Mouse (Mus musculus) 416B (cell line): Measurements from ENCODE around the gene Rps6ka5.

Experiments
- DNase-seq: peaks from one replicate; pipeline ENCODE4 v3.0.0; 2011; ENCODE audit warnings: low read depth

Gene Rps6ka5

DNA sequence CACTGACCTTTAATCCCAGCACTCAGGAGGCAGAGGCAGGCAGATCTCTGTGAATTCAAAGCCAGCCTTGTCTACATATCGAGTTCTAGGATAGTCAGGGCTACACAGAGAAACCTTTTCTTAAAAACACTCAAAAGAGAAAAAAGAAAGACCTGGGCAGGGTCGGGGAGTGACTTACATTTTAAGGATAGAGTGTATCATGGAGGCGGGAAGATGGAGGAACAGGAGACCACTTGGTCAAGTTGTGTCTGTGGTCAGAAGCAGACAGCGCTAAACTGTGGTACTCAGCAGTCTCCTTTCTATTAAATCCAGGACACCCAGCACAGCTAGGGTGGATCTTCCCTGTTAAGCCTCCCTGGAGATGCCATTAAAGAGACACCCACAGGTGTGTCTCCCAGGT is at the start of gene Rps6ka5:
TSS of gene Rps6ka5 (minus strand) at position 333 of the 400 bp plus-strand sequence.
- DNase-seq, result no peak

DNA sequence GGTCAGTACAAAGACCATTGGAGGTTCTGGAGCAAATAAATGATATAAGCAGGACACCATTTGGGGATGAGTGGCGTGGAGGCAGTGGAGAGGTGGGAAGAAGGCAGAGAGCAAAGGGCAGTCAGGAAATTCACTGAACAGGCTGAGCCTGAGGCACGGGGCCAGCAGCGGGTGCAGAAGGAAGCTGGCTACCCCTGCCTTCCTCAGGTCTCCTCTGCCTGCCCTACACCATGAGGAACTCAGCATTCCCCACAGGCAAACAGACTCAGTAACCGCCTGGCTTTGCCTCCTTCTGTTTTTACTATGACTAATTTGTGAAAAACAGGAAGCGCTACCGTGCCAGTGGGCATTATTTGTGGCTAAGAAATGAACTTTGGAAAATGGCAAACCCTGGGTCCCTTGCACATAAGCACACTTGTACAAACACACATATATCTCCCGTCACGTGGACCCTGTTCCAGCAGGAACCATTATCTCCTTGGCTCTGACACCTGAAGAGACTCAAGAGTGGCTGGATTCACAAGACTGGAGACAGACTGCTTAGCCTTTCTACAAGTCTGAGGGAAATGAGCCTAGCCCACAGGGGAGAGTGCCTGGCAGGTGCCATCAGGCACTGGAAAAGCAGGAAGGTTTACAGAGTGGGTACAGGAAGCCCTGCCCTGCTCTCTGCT is 49.3 kb upstream of the Rps6ka5 start:
- DNase-seq, result peak; percentile 85

DNA sequence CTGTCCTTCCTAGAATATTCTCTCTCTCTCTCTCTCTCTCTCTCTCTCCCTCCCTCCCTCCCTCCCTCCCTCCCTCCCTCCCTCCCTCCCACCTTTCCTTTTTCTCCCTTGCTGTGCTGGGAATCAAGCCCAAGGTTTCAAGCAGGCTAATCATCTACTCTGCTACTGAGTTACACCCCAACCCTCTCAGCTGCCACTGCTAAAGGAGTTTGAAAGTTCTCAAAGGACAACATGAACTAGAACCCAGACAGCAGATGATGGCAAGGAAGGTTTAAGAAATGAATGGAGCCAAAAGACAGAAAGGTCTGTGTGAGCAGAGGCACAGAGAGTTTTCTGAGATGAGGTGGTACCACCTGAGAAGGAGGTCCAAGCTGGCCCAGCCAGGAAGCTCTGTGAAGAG is 48.5 kb upstream of the Rps6ka5 start:
- no peak for DNase-seq

DNA sequence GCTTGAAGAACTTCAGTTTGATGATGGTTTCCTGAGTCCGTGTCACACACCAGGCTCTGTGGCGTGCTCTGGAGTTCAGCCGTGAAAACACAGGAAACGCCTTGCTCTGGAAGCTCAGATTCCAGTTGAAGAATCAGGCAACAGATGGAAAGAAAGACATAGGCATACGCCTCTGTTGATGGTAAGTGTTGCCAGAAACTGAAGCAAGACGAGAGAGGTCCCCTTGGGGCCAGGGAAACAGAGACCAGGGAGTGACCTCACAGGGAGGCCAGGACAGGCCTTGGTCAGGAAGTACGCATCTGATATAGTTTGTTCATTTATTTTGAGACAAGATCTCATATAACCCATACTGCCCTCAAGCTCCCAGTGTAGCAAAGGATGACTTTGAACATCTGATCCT is 48.0 kb upstream of the Rps6ka5 start:
- DNase-seq, result no peak

DNA sequence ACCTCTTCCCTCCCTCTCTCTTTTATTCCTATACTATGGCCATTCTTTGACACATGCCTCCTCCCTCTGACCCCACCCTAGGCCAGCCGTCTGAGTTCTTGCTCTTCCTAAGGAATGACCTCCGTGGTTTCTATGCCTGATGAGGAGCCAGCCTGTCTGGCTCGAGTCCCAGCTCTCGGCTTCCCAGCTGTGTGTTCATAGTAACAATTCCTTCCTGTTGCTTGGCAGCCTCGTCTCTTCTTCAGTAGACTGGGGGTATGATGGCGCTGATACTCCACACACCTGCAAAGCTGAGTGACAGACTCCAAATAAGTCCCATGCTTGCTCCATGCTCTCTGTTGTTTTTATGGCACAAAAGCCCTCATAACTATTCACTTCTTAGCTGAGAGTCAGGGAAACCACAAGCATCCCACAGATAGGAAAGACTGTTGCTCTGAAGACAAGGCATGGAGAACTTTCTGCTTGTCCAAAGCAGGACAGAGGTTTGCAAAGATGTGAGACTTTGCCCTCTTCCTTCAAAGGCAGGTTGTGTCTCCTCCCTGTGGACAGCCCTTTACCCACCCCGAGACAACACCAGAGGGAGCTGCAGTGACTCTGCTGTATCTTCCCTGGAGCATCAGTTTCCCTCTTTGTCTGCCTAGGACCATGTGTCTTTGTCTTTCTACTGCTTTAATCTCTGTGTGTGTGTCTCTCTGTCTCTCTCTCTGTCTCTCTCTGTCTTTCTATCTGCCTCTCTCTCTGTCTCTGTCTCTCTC is 45.6 kb upstream of the Rps6ka5 start:
- DNase-seq, result peak; percentile 64

DNA sequence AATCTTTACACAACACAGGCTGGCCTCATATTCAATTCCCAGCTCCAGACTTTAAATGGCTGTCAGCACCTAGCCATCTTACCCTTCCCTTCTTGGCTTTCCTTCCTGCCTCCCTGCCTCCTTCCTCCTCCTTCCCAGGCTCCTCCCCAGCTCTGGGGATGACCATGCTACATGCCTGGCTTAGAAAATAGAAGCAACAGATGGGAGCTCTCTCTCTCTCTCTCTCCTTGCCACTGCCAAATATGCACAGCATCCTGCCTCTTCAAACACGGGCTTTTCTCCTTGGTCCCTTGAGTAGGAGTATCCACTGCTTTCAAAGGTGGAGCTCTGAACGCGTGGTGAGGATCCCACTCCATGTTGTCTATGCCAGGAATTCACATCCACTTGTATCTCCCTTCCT is 44.0 kb upstream of the Rps6ka5 start:
- DNase-seq, result no peak

DNA sequence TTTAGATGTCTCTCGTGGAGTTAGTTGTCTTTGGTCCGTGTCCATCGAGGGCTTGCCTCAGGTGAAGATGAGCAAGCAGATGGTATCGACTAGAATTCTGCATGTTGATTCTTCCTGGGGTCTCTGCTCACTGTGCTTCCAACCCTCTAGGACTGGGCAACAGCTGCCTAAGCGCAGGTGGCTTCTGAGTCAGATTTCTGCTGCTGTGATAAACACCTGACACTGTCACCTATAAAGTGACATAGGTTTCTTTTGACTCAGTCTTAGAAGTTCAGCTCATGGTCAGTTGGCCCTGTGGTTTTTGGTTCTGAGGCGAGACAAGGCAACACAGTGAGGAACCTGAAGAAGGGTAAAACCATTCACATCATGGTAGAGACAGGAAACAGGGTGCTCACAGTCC is 43.1 kb upstream of the Rps6ka5 start:
- DNase-seq, result no peak

DNA sequence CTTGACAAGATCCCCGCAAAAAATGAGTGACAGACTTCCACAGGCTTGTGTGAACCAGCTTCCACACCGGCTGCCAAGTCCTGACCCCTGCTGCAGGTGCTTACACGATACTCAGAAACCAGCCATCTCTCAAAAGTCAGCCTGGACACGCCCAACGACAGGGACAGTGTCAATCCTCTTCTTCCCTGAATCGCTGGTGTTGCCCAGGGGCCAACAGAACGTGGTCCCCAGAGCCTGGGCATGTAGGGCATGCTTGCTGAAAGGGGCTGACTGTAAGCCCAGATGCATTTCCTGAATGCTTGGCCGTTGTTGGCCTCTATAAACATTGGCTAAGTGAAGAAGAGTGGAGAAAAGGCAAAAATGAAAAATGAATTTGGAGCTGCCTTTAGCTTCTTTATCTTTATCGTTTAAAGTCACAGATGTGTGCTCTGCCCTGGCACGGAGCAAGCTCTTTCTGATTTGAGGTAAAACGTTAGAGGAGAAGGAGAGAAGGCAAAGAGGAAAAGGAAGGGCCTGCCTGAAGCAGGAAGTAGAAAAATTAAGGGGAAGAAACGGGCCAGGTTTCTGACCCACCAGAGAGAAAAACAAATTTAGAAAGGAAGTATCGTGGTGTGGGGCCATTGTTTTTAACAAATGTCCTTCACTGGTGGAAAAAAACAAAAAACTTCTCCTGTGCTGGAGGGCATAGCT is 37.7 kb upstream of the Rps6ka5 start:
- DNase-seq, result peak; percentile 32

DNA sequence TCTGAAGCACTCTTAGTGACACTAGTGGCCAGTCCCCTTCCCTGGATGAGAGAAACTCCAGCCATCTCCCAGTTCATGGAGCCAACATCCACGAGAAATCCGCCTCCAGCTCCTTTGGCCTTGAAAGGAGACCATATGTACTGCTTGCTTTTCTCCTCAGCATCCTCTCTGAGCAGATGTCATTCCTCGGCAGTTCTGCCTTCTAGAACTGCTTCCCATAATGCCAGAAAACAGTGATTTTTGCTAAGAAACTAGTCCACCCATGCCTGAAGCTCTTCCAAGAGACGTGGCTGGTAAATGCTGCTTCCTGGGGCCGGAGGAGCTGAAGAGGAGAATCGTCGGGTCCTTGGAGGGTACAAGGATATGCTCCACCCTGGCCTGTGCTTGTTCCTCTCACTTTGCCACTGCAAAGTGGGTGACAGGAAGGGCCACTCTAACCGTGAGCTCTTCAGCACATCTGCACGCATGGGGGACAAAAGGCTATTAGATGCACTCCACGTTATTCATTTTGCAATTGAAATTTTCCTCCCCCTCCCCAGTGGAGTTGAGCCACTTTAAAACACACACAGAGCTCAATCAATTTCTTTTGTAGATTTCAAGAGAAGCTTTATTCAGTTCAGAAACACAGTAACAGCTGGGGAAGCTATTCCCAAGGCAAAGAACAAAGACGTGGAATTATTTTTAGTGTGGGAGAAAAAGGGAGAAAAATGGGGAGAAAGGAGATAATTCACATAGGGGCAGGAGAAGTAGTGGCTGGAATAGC is 36.1 kb upstream of the Rps6ka5 start:
- no peak for DNase-seq

DNA sequence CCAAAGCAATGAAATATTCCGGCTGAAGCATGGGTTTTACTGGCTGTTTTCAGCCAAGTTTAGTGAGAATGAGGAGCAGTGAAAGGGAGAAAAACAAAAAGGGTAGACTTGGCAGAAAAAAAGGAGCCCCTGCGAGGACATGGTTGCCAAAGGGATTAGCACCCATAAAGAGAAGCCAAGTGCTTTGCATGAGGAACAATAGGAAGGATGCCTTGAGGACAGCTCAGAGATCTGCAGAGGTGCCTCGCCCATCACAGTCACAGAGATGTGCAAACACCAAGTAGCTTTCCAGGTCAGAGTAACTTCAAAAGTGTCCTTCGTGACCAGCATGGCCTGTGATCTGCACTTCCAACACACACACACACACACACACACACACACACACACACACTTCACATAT is 30.6 kb upstream of the Rps6ka5 start:
- no peak for DNase-seq

DNA sequence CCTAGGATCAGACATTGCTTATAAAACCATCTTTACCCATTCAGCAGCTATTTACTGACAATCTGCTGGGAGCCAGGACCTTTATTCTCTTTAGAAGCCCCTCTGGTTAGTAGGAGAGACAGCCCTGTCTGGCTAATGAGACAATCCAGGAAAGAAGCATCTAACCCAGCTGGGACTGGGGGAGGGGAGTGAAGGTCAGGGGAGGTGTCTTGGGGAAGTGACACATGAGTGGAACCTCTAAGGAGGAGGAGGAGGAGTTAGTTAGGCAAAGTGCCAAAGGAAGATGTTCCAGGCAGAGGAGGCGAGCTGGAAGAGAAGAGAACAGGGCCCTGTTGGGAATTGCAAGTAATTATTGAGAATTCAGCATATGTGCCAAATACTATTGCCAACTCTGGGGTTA is 26.9 kb upstream of the Rps6ka5 start:
- DNase-seq, result peak; percentile 75

DNA sequence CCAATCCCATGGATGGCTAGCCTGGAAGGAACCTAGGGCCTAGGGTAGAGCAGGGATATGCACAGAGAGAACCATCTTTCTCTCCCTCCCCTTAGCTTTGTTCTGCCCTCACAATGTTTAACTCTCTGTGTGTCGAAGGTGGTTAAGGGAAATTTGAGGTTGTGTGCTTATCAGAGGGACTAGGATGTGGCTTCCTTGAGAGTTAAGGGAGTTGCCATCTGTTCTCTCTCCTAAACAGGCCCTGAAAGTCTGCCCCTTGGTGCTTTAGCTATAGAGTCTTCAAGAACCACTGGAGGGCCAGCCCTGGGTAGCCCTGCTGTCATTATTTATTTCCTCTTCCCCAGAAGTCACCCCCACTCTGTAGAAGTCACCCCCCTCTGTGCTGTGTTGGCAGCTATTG is 26.2 kb upstream of the Rps6ka5 start:
- DNase-seq, result peak; percentile 88

DNA sequence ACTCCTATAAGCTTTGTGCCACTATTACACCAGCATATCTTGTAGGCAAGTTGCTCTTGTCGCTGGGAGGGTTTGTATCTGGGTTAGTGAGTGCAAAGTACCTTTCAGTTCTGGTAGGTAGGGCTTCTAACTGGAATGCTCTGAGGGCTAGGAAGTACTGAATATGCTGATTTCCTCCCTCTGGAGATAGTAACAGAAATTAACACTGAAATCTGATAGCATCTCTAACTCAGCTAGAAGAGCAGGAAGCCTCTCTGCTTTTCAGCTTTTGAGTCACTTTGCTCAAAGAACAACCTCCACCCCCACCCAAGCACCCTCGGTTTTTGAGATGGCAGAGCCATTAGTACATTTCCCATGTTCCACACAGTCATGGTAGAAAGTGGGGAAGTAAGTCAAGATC is 15.7 kb upstream of the Rps6ka5 start:
- peak; percentile 61 for DNase-seq

DNA sequence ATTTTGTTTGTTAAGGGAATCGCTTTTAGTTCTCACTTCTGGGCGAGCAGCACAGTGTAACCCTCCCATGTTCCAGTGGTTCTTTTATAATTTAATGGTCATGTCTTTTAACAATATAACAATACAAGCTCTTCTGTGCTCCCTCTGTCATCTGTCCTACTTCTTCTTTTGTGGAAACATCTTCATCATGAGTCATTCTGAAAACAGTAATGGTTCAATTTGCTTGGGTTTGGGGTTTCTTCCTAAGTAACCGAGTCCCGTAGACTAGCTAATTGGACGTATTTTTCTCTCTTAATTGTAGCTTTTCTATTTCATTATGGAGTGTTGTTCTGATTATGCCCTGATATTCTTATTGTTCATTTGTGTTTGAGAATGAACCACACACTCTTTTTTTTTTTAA is 13.5 kb upstream of the Rps6ka5 start:
- DNase-seq, result peak; percentile 49

DNA sequence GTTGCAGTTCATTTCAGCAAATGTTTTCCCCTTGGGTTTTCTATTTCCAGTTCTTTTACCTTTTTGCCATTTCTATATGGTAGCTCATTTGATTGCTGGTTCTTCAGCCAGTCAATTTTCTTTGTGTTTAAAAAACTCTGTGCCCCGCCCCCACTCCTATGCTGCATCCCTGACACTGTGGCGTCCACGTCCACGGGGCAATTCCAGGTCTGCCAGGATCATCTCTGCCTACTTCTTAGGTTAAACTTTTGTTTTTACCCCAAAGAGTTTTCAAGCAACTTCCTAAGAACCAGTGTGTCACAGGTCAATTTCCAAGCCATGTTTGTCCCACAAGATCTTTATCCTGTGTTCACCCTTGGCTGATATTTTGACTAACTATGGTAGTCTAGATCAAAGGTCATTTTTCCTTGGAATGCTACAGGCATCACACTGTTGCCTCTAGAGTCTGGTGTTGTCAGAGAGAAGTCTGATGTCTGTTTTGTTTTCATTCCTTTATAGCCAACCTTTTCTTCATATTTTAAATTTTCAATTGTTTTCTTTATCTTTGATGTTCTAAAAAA is 12.3 kb upstream of the Rps6ka5 start:
- no peak for DNase-seq

DNA sequence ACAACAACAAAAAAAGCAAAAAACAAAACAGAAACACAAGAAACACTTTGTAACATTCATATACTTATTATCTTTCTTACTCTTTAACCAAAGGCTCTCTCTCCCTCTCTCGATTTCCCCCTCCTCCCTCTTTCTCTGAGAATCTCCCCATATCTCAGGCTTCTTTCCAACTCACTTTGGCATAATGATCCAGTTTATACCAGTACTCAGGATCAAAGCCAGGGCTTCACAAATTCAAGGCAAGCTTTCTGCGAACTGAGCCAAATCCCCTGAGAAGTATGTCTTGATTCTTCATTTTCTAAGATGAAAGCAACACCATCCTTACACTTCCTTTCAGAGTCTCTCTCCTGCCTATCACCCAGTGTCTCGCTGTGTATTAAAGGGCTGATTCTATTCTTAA is 11.7 kb upstream of the Rps6ka5 start:
- no peak for DNase-seq

DNA sequence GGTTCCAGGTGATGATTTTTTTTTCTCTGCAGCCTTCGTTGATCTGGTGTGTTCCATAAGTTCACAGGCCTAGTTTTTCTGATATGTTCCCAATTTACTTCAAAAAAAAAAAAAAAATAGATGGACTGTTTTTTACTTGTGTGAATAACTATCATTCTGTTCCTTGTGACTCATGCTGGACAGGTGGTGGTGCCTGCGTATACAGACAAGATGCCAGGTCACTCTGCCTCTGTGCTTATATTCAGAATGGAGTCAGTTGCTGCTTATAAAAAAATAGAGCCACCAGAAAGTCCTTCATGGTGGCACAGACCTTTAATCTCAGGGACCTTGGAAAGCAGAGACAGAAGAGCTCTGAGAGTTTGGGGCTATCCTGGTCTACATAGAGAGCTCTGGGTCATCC is 8.8 kb upstream of the Rps6ka5 start:
- DNase-seq, result no peak

DNA sequence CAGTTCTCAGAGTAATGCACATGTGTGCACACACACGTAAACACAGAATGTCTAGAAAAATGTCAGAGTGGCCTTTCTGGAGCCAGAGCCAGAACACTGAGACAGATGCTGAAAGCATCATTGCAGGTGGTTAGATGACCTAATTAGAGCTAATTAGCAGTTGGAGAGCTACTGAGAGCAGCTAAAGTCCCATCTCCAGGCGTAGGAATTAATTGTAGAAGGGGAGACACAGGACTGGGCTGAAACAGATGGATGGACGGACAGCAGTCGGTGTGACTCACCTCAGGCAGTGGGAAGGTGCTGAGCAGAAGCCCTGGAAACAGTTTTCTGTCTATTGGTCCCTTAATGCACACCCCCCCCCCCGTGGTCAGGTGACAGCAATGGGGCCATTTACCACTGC is 8.4 kb upstream of the Rps6ka5 start:
- DNase-seq, result no peak

DNA sequence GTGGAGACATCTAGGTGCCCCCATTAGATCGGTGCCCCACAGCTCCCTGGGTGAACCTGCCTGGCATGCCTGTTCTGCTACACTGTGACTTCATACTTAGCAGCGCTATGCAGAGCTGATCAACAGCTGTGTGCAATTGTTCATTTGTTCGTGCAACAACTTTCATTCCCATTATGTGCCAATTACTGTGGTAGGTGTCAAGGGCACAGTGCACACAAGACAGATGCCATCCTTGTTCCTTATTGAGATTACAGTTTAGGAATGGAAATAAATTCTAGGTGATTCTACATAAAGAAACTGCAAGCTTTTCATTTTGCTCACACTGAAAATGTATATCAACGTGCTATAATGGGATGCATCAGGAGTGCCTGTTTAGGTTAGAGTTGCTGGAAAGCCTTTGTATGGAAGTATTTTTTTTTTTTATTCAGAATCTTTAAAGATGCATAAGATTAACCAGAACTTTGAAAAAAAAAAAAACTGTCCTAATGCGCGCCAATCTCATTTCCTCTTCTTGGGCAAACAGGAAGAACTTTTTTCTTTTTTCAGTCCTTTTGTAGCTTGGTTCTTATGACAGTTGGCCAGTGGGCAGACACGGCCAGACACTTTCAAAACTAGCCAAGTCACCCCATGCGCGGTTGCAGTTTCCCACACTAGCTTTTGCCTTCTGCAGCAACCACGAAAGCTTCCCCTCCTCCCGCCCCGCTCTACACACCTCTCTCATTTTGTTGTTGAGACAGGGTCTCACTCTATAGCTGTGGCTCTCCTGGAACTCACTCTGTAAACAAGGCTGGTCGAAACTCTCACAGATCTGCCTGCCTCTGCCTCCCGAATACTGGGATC is 2.1 kb upstream of the Rps6ka5 start:
- peak; percentile 97 for DNase-seq

DNA sequence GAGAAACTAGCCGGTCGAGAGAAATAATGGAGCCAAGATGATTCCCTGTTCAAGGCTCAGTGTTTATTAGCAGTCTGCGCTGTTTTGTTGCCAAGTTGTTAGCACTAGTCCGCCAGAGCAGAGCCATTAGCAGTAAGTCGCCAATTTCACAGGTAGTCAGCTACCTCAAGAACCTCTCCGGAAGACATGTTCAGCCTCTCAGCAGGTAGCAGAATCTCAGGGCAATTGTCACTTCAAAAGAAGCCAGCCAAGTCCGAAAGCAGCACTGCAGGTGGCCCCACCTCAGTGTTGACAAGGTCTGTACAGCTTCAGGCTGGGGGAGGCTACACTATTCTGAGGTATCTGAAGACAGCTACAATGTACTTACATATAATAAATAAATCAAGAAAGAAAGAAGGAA is 1.1 kb upstream of the Rps6ka5 start:
- DNase-seq, result no peak

DNA sequence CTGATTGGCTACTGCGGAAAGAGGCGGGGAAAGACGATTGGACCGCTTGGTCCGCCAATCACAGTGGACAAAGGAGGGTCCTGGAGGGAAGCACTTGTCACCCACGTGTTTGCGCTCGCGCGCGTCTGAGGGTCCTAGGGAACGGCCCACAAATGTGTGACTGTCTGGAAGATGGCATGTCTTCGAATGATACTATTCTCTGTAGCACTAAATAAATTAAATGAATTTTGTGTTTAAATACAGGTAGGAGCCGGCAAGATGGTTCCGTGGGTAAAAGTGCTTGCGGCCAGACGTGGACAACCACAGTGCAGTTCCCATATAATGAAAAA is 1.4 kb downstream of the Rps6ka5 start:
- no peak for DNase-seq
